Mouse (Mus musculus) CD4-positive naive resting alpha-beta T cell, adult 76 days (primary cell): ENCODE results near the gene Klhl22. TPM values are rescaled to one million over a fixed set of nuclear protein-coding genes. Genes with fewer than 3 reads are reported as not detected.

Experiments used
- total RNA-seq: library from RNA; stranded (reverse); gene quantifications from one replicate; pipeline ENCODE4 v1.2.4, GENCODE M21; 2023

Gene Klhl22
- 11.3 TPM for total RNA-seq

DNA sequence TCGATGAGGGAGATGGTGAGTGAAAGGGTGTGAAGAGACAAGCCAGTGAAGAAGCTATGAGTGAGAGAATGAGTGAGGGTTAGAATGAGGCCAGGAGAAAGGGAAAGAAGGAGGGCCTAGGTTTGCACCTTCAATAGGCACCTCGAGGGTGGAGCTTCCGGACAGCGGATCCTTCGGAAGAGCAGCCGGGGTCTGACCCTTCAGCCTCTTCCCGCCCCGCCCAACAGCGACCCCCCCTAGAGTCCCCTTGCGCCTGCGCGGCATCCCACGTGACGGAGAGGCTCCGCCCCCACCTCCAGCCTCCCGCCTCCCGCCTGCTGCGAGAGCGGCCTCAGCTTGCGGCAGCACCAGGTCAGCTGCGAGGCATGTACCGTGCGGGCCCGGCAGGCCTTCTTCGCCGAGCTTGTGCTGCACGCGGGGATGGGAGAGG is at the start of gene Klhl22:
Gene Klhl22, plus strand, starts transcription at position 275 of the 430 bp plus-strand sequence.

DNA sequence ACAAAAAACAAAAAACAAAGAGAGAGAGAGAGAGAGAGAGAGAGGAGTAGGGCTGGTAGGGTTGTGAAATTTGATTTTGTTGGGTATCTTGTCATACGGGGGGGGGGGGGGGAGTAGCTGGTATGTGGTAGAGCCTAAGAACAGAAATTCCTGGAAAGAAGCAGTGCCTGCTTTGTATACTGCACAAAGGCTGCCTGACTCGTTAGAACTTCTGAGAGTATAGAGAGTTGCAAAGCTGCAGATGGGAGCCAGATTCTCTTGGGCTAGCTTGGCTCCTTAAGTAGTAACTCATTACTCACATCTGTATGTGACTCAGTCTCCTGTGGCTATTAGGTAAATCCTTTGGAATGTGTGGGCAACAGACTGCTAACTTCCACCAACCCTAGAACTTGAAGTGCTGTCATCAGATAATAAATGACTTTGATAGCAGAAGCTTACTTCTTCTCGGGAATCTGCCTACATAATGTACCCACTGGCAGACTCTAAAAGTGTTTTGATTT is 26.5 kb upstream of the Klhl22 start, which contains the start of gene Med15:
Gene Med15, minus strand, starts transcription at position 51 of the 500 bp plus-strand sequence.

DNA sequence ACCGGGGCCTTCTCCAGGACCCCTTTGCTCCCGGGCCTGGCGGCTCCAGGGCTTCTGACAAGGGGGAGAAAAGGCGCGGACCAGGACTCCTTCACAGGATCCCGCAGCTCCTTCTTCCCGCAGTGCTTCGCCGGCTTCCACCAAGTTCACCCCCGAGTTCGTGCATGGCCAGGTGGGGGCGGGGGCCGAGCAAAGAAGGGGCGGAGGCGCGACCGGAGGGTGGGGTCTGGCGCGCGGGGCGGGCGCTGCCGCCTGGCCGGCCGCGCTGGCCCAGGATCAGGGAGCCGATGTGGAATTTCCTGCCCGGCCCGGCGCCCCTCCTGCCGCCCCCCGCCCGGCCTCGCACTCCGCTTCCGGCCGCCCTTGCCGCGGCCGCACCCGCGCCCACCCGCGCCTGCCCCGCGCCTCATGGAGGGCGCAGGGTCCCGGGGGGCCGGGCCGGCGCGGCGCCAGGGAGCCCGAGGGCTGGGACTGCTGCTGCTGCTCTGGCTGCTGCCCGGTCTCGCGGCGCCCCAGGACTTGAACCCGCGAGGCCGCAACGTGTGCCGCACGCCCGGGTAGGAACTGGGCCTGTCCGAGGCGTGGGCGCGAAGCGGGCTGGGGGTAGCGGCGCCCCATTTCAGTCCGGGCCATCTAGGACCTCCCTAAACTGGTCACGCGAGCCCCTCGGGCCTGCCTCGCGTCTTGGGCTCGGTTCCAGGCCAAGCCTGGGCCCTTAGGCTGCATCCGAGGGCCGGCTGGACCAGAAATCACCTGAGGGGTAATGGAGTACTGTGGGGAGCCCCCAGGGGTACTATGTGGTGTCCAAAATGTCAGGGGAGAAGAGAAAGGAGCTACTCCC is 37.8 kb downstream of the Klhl22 start, which contains the start of gene Scarf2:
Gene Scarf2, plus strand, starts transcription at position 312 of the 841 bp plus-strand sequence.

GRCm38 (mm10) chr16:17832821-17833220 is 73.4 kb downstream of the Klhl22 start, which contains the start of gene B830017H08Rik:
Gene B830017H08Rik, plus strand, starts transcription at chr16:17833121.

DNA sequence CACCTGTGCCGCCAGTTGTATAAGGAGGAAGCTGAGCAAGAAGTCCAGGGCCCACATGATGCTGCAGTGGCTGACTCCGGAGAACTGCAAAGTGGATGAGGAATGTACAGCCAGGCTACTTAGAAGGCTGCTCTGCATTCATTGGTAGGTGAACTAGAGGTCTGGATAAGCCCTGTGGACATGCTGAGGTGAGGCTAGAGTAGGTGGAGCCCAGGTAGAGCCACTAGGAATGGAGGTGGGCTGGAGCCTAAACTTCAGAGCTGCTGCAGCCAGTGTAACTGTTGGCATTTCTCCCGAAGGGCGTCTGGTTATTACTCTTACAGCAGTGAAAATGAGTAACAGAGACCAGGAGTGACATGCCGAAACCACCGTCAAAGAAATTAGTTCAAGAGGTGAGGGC is 78.6 kb downstream of the Klhl22 start, which contains the start of gene Car15:
Gene Car15, minus strand, starts transcription at position 314 of the 400 bp plus-strand sequence.

Other genes starting within 250 kb of the Klhl22 start
- gene Thap7, start 228.5 kb upstream of the Klhl22 start, total RNA-seq: 38.0 TPM
- 0.32 TPM for gene Lrrc74b, start 198.4 kb upstream of the Klhl22 start, total RNA-seq
- not detected for gene P2rx6, start 197.7 kb upstream of the Klhl22 start, total RNA-seq
- gene Slc7a4, start 176.4 kb upstream of the Klhl22 start, total RNA-seq: not detected
- 54.0 TPM for gene Smpd4, start 140.3 kb upstream of the Klhl22 start, total RNA-seq
- not detected for gene Ccdc74a, start 113.1 kb upstream of the Klhl22 start, total RNA-seq
- 147 TPM for gene Med15, start 26.7 kb upstream of the Klhl22 start, total RNA-seq
- not detected for gene Scarf2, start 37.7 kb downstream of the Klhl22 start, total RNA-seq
- not detected for gene B830017H08Rik, start 73.5 kb downstream of the Klhl22 start, total RNA-seq
- 22.5 TPM for gene Car15, start 78.7 kb downstream of the Klhl22 start, total RNA-seq
- gene Gm20518, start 132.1 kb downstream of the Klhl22 start, total RNA-seq: 4.2 TPM
- gene Tssk1, start 134.6 kb downstream of the Klhl22 start, total RNA-seq: not detected
- 71.5 TPM for gene Dgcr2, start 138.9 kb downstream of the Klhl22 start, total RNA-seq
- not detected for gene Tssk2, start 139.0 kb downstream of the Klhl22 start, total RNA-seq
- gene Ess2, start 151.7 kb downstream of the Klhl22 start, total RNA-seq: 70.1 TPM
- gene Gsc2, start 155.4 kb downstream of the Klhl22 start, total RNA-seq: not detected
- 19.6 TPM for gene Slc25a1, start 168.6 kb downstream of the Klhl22 start, total RNA-seq
- gene Vpreb2, start 220.8 kb downstream of the Klhl22 start, total RNA-seq: not detected